Mouse (Mus musculus) liver, embryonic 14.5 days (tissue): ENCODE data around the gene Myo10.

Experiments used
- CTCF ChIP-seq: IDR thresholded peaks from 2 replicates; pipeline ENCODE4 v1.5.1; 2016; ENCODE audit warnings: antibody characterized with exemption, low read depth, control low read depth
- EP300 ChIP-seq: IDR thresholded peaks from 2 replicates; pipeline ENCODE4 v1.6.1; 2016; ENCODE audit warnings: antibody characterized with exemption, low read depth

DNA sequence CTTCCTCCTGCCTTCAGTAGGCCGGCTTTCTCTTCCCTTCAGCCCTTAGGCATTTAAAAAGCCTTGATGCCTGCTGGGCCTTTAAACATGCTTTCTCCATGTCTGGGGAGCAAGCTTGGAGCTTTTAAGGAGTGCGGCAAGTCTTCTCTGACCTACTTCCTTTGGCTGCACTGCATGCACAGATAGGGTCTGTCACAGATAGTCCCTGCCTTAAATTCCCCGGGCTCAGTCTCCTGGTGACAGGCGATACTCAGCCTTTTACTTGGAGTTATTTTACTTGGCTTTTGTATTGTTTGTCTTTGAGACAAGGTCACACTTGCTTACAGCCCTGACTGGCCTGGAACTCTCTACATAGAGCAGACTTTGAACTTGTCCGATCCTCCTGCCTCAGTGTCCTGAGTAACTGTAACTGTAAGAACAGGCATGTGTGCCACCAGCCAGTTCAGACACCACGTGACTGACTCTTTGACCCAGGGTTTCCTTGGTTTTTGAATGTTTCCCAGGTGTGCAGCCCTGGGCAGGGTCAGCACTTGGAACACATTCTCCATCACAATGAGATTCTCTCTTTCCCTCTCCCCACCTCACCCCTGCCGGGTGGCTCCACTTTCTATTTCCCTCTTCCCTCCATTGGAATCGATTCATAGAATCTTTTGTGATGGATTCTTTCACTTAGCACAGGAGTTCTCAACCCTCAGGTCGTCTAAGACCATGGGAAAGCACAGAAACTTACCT is 147.4 kb downstream of the Myo10 start:
- TF ChIP-seq EP300, result no peak
- TF ChIP-seq CTCF, result no peak
